Mouse (Mus musculus): ENCODE measurements at regions not wholly inside any gene's neighbourhood (a gene's known extent, or its start where the extent isn't known, plus 50 kb on each side); places are given as distances from the start of the nearest gene placed in this dataset.

DNA sequence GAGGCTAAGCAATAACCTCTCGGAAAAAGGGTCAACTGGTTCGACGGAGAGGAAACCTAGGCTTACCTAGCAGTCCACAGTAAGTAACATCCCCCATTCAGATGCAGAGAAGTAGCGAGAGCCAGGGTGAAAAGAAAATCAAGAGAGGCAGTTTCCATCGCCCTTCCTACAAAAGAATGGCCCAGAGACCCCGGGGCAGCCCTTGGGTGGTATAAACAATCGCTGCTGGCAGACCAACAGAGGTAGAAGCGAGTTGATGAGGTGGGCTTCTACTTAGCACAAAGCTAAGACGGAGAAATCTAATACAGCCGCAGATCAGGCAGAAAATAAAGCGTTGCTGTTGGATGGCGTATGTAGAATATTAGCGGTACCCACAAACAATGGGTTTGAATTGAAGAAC, 57.8 kb upstream of the Arl15 start:
- DNase-seq (ENCODE audit: low spot score in 2 of 2): no peak
- intact Hi-C loops (cut with DNase I): no loop called here

GRCm38 (mm10) chr13:113735611-113736285, 58.6 kb upstream of the Arl15 start:
- DNase-seq (ENCODE audit: low spot score in 2 of 2): no peak
- intact Hi-C loops (cut with DNase I): no loop called here

DNA sequence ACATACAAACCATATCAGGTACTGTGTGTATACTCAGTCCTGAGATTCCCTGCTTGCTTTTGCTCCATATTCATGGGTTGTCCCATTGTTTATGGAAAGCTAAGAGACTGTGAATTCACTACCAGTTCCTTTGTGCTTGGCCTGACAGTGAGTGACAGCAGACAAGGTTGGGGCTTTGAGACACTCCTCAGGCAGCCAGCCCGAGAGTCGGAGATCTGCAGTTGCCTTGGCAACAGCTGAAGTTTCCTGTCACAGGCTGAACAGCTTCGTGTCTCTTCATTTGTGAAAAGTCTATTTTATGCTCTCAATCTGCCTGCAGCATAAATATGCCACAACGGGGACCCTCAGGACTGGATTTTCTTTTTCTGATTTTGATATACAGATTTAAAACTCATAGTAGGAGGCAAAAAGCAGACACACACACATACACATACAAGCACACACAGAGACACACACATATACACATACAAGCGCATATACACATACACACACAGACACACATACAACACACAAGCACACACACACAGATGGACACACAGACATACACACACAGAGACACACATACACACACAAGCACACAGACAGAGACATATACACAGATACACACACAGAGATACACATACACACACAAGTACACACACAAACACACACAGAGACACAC, 60.0 kb upstream of the Arl15 start:
- peak; percentile 69 to 79 for DNase-seq (ENCODE audit: low spot score in 2 of 2)
- intact Hi-C loops (cut with DNase I): no loop called here

GRCm38 (mm10) chr13:113733734-113734133, 60.6 kb upstream of the Arl15 start:
- intact Hi-C loops (cut with DNase I): no loop called here
- DNase-seq (ENCODE audit: low spot score in 2 of 2): no peak

GRCm38 (mm10) chr13:113730776-113731400, 63.4 kb upstream of the Arl15 start:
- DNase-seq (ENCODE audit: low spot score in 2 of 2): no peak
- intact Hi-C loops (cut with DNase I): no loop called here

GRCm38 (mm10) chr13:113730062-113730775, 64.1 kb upstream of the Arl15 start:
- no peak for DNase-seq (ENCODE audit: low spot score in 2 of 2)
- intact Hi-C loops (cut with DNase I): no loop called here

DNA sequence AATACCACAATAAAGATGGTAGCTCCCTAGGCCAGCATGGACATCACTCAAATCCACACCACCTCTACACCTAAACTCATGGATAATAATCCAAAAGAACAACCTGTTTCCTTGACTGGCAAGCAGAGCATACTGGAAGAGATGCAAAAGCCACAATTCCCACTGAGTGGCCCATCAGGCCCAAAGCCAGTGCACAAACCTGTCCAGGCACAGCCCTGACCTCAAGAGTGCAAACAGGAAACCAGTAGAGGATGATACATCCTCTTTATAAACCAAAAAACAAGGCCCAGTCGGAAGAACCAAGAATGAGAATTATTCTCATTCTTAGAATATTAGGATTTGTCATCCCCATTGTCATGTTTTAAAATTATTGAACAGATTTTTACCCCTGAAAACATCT, 64.7 kb upstream of the Arl15 start:
- intact Hi-C loops (cut with DNase I): no loop called here
- no peak for DNase-seq (ENCODE audit: low spot score in 2 of 2)

- peak in 1 of 2 experiments; percentile 25 for DNase-seq (ENCODE audit: low spot score in 2 of 2)
- intact Hi-C loops (cut with DNase I): no loop called here
These were observed 64.6 kb upstream of the Hspb3 start for GRCm38 (mm10) chr13:113728111-113728510.

DNA sequence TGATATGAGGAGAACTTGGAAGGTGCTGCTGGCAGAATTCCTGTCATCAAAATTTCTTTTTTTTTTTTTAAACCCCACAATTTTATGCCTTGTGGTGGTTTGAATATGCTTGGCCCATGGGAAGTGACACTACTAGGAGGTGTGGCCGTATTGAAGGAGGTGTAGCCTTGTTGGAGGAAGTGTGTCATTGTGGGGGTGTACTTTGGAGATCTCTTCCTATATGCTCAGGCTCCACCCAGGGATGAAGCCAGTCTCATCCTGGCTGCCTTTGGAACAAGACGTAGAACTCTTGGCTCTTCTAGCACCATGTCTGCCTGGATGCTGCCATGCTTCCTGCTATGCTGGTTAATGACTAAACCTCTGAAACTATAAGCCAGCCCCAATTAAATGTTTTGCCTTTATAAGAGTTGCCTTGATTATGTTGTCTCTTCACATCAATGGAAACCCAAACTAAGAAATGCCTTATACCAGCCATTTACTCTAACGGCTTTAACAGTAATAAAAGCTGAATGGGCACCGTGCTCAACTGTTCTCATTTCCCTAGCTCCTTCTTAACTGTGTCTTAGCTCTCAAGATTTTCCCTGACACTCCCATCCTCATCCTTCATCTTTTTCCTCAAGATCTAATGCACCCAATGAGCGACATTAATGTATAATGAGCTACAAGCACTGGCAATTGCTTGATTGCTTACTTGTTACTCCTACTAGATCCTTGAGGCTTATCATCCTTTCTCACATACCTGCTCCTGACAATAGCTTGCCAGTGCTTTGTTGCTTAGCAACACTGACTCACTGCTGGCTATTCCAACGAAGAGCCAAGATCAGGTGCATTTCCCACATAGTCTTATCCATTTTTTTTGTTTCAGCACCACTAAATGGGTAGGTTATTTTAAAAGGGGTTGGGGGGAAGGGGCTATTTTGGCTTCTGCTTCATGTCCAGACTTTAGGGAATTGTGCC, 61.7 kb upstream of the Hspb3 start:
- intact Hi-C loops (cut with DNase I): no loop called here
- no peak for DNase-seq (ENCODE audit: low spot score in 2 of 2)

DNA sequence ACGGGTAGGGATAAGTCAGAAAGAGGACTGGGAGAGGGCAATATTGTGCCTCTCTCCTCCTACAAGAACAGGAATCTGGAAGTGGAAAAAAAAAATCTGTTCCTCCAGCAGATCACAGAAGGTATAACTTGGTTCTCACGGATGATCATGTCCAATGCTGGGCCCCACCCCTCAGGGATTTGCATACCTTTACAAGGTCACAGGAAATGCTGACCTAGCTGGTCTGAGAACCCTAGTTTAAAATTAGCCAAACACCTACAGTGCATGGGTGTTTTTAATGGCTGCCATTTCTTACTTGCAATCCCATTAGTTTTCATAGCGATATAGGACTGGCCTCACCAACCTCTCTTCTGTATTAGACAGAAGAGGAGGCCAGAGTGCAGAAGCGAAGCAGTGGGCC, 51.8 kb upstream of the Hspb3 start:
- no peak for DNase-seq (ENCODE audit: low spot score in 2 of 2)
- intact Hi-C loops (cut with DNase I): no loop called here

- intact Hi-C loops (cut with DNase I): no loop called here
- no peak for DNase-seq (ENCODE audit: low spot score in 2 of 2)
These were observed 50.4 kb upstream of the Hspb3 start for GRCm38 (mm10) chr13:113713844-113714243.
